Mouse (Mus musculus) layer of hippocampus, adult 8-10 months (tissue): ENCODE measurements around the gene Gpr157. TPM values are rescaled to one million over a fixed set of nuclear protein-coding genes. Genes with fewer than 3 reads are reported as not detected.

Experiments
- DNase-seq, 2 experiments: peaks; one replicate each; pipeline ENCODE4 v3.0.0; 2022; ENCODE audit warnings: low spot score in 2 of 2
- total RNA-seq, 4 experiments: library from RNA; stranded (reverse); gene quantifications; 2 replicates each; pipeline ENCODE4 v1.2.4; 2022

The Gpr157 gene
- total RNA-seq, 4 experiments from 2014 or later, result 1.3 to 4.5 (median 2.3) TPM

DNA sequence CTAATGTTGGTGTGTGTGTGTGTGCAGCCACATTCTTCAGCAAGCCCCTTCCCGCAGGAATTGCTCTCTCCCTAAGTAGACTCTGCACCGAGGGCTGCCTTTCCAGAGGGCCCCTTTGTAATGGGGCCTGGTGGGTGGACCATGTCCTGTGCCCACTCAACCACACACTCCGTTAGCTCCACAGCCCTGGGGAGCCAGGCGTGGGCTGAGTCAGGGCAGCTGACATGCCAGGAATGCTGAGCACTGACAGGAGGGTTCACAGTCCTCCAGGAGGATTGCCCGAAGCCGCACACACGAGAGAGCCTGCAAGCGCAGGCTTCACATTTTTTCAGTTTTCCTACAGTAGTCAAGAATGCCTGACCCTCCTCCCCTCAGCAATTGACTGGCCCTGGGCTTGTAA, 17.0 kb upstream of the Gpr157 start:
- DNase-seq, result no peak

DNA sequence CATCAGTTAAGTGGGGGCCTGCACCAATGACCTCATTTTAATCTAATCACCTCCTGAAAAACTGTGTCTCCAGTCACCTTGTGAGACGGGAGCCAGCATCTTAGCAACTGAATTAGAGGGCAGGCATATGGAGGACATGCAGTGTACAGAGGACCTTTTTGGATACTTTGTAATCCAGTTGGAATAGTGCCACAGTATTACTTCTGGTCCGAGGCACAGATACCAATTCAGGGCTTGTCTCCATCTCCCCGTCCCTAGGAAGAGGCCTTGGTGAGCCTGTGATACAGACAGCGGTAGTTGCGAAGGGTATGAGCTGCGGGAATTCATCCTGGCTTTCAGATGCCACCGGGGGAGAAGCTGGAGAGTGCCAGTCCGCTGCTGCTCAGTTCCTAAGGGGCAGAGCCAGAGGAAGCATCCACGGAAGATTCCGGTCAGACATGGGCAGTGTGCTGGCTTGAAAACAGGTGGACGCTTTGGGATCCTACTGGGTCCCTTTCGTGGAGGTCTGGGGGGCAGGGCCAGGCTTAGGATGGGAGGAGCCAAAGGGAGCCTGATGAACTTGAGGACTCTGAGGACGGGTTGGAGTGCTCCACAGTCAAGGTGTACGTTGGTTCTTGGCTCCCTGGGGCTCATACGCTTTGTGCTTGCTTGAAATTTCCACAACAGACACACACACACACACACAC, 14.6 kb upstream of the Gpr157 start:
- no peak for DNase-seq

DNA sequence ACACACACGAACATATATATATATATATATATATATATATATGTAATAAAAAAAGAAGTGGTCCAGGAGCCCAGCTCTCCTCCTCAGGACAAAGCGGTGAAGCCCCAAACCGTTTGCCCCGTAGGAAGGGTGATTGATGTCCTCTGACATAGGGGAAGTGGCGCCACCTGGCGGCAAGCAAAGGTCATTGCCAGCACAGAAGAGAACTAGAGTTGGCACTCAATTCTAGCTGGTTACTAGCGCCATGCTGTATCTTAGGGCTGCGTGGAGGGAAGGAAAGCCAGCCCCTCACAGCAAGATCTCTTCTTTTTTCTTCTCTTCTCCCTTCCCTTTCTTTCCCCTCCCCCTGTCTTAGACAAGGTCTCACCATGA, 14.1 kb upstream of the Gpr157 start:
- DNase-seq, result no peak

DNA sequence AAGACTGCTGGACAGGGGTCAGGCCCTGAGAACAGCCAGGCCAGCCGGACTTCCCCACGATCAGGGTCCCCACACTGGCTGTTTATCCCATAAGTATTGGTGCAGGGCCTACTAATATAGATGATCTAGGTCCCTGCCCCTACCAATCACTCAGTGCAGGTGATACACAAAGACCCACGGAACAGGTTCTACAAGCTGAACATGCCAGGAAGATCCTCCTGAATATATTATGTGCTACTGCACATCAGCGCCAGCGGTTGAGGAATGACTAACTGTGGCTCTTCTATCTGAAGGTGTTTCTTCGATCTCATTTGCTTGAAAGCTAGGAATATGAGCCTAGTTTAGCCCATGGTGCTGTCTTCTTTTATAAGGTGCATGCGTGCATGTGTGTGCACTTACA, 11.8 kb upstream of the Gpr157 start:
- DNase-seq, result no peak

DNA sequence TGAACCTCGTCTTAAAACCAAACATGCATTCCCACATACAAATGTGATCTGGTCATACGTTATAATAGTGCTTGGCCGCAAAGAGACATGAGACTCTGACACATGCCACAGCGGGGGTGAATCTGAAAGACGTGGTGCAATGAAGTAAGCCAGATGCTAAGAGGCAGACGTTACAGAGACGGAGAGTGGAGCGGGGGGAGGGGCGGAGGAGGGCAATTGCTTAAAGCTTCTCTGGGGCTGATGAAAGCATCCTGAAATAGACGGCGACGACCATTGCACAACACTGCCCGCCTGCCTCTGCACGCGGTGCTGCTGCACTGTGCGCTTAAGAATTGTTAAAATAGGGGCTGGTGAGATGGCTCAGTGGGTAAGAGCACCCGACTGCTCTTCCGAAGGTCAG, 11.0 kb upstream of the Gpr157 start:
- DNase-seq, result no peak

DNA sequence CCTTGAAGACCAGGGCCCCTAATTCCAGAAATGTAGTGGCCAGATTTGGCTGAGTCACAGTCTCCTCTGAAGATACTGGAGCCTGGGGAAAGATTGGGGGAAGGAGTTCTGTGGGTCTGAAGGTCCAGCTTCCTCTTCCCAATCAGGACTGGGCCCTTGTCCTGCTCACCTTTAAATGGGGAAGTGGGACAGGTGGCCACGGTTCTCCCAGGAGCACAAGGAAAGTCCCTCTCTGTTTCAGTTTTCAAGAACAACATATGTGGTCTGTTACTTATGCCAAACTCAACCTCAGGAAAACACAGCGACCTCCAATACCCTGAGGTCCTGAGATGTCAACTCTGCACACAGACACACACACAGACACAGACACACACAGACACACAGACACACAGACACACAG, 8.5 kb upstream of the Gpr157 start:
- DNase-seq, result no peak

DNA sequence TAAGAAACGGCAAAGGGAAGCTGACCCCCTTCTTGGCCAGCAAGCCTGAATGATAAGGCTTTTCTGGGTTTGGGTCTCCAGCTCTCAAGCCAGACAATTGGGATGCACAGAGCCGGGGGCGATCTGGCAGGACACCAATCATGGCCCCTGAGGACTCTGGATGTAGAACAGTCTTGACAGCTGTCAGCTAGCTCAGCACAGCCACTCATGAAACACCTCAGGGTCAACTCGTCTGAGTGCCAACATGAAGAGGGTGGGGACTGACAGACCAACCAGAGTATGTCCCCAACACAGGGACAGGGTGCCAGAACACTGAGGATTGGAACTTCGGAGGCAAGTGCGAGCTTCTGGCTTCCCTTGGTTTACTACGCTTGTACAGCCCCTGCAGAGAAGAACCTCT, 7.9 kb upstream of the Gpr157 start:
- no peak for DNase-seq

DNA sequence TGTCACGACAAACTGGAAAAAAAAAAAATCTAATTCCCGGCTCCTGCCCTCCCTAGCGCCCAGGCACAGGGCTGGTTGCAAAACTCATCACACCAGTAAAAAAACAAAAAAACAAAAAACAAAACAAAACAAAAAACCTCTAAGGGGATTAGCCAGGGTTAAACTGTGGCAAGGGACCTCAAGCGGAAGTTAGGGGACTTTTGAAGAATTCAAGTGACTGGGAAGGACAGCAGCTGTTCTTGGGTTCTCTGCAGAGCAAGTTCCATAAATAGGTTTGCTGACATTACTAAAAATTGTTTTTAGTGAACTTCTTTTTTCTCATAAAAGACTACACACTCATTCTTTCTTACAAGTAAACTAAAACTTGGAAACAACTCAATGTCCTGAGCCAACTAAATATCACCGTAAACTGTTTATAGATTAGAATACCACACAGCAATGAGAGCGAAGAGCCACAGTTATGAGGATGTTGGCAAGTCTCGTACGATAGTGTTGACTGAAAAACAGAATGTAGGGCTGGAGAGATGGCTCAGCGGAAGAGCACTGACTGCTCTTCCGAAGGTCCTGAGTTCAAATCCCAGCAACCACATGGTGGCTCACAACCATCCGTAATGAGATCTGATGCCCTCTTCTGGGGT, 6.7 kb upstream of the Gpr157 start:
- no peak for DNase-seq

DNA sequence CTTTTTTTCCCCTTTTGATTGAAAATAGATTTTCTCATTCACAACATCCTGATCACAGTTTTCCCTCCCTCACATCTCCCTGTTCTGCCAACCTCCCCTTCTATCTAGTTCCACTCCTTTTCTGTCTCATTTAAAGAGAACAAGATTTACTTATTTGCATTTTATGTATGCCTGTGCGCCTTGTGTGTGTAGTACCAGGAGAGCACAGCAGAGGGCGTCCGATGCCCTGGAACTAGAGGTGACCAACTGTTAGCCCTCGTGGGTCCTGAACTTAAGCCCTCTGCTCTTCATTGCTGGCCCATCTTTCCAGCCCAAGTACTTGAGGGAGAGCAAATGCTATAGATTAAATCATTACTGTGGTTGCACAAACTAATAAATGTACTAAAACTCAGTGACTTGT, 1.8 kb upstream of the Gpr157 start:
- DNase-seq, result no peak

DNA sequence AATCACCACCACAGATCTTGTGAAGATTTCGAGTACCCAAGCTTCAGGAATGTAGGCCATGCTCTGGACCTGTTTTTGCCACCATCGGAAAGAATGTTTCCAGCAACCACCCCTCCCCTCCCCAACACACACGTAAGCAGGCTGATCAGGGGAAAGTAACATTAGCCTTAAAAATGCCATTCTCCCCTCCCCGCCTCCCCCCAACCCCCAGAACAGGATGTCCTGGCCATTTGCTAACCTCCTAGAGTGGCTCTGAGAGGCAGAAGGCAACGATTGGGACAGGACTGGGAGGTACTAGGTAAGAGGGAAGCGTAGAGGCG, 364 bp upstream of the Gpr157 start:
- DNase-seq, result no peak

DNA sequence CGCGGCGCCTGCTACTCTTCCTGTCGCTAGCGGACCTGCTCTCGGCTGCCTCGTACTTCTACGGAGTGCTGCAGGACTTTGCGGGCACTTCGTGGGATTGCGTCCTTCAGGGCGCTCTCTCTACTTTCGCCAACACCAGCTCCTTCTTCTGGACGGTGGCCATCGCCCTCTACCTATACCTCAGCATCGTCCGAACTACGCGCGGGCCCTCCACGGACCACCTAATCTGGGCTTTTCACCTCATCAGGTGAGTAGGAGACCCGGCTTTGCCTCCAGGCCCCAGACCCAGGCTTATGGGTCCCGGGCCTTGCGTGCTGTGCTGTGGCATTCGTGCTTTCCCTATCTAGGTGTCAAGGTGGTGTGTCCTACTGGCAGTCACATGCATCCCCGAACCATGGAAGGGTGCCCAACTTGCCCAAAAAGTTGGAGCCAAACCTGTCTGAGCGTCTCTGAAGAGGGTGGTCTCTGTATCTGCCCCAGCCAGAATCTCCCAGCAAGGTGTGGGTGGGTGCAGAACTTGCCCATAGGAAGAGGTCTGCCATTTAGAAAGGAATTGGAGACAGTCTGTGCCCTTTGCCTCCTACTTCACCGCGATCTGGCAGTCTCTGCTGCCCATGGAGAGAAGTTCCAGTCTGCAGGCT, 845 bp downstream of the Gpr157 start:
- no peak for DNase-seq

DNA sequence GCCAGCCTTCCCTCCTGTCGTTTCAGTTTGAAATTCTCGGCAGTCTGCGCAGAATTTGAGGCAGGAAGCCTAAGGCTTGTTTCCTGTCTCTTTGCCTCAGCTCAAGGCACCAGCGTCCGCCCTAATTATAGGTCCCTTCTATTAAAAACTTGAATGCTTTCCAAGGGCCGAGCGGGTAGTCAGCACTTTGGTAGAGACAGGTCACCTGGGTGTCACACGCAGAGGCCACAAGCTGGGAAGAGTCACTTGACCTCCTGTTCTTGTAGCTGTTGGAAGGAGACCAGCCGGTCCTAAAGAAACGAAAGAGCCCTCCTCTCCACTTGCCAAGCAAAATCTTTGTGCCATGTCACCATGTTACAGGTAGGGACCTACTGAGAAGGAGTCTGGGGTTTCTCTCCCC, 2.0 kb downstream of the Gpr157 start:
- no peak for DNase-seq

DNA sequence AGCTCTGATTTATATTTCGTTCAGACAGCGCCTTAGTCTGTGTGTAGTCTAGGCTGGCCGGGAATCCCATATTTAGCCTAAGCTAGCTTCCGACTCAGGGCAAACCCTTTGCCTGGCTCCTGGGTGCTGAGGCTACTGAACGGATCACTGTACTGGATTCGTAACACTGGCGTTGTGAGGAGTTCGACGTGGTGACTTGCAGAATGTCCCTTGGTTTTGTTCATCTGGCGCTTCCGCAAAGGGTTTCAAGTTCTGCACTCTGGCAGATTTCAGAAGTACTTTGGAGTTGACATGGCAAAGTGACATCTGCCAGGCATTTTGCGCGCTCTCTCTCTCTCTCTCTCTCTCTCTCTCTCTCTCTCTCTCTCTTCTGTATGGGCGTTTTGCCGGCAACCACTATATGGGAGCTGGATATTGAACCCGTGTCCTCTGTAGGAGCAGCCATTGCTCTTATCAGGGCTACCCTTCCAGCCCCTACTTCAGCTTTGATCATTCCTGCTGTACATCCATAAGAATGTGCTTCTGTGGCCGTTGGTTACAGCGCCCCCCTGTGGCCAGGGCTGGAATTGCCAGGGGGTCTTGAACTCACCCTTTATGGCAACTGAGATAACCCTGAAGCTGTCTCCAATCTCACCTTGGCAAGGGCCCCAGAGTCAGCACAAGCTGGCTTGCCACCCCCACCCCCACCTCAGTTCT, 4.9 kb downstream of the Gpr157 start:
- DNase-seq, result no peak

DNA sequence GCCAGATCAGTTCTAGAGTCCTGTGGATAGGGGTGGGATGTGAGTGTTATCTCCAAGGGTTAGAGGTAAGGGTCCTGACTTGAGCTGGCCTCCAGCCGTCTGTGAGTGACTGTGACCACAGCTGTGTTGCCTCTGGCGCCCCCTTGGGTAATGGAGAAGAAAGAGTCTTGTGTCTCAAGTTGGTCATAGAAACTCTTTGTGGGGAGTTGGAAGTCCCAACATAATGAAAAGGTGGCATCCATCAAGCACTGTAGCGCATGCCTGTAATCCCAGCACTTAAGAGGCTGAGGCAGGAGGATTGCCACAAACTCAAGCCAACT, 5.4 kb downstream of the Gpr157 start:
- no peak for DNase-seq

DNA sequence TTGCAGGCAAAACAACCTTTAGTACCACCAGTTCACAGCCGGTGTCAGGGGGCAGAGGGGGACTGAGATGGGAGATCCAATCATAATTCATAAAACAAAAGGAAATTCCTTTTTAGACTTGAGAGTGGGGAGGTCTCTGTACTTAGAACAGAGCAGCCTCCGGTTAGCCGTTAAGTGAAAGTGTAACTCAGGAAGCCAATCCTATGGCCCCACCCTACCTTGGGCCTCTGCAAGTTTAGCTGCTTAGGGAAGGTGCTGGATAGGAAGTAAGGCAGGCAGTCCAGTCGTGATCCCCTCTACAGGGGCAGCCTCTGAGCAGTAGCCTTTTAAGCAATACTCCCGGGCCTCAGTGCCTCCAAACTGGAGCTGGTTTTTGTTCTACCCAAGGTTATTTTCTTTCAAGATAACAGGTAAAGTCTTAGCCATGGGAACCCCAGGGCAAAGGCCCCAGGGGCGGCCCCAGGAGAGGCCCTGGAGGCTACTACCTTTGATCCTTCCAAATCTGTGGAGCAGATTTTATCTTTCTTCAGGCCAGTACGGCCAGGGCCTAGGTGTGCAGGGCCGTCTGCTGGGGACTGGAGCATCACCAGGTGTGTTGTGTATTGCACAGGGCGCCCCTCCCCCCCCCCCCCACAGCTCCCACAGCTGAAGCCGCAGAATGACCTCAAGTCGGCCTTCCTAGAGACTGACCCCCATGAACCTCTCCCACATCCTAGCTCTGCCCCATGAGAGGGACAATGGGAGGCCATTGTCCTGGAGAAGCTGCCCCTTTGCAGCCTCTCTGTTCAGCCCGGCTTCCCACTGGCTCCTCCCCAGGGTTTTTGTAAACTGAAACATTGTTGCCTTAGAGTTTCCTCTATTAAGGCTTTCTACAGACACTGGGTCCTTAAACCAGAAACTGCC, 6.6 kb downstream of the Gpr157 start:
- DNase-seq, result no peak

DNA sequence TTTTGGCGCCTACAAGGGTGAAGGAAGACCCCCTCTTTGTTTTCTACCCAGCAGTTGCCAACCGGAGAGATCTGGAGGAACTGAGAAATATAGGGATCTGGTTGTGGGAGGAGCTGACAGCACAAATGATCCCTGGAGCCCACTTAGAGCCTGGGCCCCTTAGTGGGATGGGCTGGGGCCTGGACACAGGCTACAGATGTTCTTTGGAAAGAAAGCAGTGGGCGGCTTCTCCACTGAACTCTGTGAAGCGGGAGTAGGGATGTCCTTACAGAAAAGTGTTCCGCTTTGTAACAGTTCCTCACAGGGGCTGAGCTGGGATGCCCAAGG, 7.3 kb downstream of the Gpr157 start:
- no peak for DNase-seq

DNA sequence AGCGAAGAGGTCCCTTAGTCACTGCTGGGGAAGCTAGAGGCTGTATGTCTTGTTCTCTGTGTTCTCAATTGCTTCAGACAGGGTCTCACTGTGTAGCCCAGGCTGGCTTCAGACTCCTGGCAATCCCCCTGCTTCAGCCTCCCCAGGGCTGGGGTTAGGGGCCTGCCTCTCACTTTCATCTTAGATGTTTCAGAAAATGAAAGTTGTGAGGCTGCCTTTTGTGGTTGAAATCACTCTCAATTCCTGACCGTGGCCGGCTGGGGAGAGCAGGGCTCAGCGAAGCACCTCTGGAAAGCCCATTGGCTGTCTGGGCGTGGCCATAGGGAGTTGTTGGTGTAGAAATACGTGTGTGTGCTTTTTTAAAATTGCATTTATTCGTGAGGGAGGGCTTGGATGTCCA, 9.1 kb downstream of the Gpr157 start:
- DNase-seq, result no peak

DNA sequence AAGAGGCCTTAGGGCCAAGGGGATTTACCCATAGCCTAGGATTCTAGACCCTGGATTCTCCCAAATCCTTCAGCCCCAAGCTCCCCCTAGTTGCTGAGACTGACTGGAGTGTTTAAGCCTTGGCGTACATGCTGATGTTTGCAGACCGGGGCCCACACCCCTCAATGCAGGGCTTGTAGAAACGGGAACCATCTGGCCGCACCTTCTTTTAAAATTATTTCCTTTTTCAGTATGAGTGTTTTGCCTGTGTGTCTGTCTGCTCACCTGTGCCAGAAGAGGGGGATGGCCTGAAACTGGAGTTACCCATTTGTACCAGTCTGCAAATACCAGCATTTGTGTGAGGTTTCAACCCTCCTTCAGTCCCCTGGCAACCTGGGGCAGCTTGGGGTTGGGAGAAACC, 10.7 kb downstream of the Gpr157 start:
- DNase-seq, result no peak

DNA sequence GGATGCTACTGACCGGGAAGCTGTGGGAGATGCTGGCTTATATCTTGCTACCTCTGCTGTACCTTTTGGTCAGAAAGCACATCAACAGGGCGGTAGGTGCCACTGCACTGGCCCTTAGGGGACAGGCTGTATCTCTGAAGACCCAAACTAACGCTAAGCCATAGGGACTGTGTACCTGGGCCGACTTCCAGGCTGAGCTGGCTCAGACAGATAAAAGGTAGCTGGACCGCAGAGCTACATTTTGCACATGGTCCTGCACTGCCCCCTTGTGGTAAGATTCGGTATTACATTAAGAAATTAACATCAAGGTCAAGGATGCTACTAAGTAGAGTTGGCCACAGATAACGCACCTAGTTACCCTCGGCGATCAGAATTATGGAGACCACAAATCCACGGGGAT, 11.7 kb downstream of the Gpr157 start:
- peak in 1 of 2 experiments; percentile 48 for DNase-seq

DNA sequence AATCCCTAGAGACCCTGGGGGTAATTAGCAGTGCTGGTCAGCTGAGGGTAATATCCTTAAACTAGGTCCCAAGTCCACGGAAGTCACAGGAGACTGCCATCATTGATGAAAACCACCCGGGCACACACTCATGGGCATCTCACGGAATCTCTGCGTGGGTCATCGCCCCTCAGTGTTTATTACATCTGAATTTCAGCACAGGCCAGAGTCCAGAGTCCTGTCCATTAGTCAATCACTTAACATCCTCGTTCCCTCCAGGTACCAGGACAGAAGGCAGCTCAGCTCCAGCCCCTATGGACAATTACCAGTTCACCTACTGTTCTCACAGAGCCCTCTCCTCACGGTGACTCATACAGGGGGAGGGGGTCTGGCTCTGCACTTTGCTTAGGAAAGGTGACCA, 15.7 kb downstream of the Gpr157 start:
- no peak for DNase-seq

DNA sequence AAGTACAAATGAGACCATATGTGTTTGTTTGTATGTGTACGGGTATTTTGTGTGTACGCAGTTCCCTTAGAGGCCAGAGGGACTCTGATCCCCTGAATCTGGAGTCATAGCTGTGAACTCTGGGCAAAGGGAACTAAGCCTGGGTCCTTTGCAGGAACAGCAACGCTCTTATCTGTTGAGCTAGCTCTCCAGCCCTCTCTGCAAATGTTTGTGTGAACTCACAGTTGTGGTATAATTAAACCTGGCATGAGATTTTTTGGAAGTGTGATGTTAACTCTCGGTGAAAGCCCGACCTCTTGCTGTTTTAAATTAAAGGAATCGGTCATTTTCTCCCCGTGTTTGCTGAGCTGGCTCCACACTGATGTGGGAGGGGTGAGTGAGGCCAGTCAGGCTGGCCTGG, 18.5 kb downstream of the Gpr157 start:
- DNase-seq, result no peak

DNA sequence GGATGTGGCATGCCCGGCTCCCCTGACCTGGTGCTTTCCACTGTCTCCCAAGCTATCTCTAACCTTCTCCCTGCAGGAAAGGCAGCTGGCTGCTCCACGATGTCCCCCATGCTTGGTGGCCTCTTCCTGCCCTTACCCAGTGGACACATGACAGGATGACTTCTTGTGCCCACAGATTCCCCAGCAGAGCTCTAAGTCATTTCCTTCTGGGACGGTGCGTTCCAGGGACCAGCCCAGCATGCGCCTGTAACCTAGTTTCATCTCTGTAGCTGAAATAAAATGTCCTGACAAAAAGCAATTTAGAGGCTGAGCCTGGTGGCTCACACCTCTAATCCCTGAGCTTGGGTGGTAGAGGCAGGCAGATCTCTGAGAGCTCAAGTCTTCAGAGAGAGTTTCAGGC, 19.5 kb downstream of the Gpr157 start:
- no peak for DNase-seq
